Mouse (Mus musculus) left cerebral cortex, postnatal 25 days (tissue): ENCODE measurements around the gene Xcr1. TPM values are rescaled to one million over a fixed set of nuclear protein-coding genes. Genes with fewer than 3 reads are reported as not detected.

ENCODE experiments used
- DNase-seq, 2 experiments: peaks; one replicate each; pipeline ENCODE4 v3.0.0; 2022; ENCODE audit warnings: low spot score in 2 of 2, mixed read lengths in 1 of 2
- intact Hi-C: fragments of 180-260 bp; cut with DNase I; formaldehyde crosslinking; loops from one replicate; pipeline ENCODE4 v1.15.1; 2025
- total RNA-seq, 2 experiments: library from RNA; stranded (reverse); gene quantifications; 2 replicates each; pipeline ENCODE4 v1.2.3; 2021

Gene Xcr1
- total RNA-seq, 2 experiments from 2014 or later = not detected

- intact Hi-C loops = no loop called here
- no peak for DNase-seq
Measured at GRCm38 (mm10) chr9:123815996-123816395, 45.8 kb downstream of the Xcr1 start.

- intact Hi-C loops = no loop called here
Measured at GRCm38 (mm10) chr9:123815444-123815843, 46.4 kb downstream of the Xcr1 start.

GRCm38 (mm10) chr9:123814821-123815220, 47.0 kb downstream of the Xcr1 start:
- intact Hi-C loops = no loop called here

More at GRCm38 (mm10) chr9:123815444-123815843, 46.4 kb downstream of the Xcr1 start:
- no peak for DNase-seq

GRCm38 (mm10) chr9:123814326-123814725, 47.5 kb downstream of the Xcr1 start:
- intact Hi-C loops = no loop called here
- DNase-seq = no peak

More at GRCm38 (mm10) chr9:123814821-123815220, 47.0 kb downstream of the Xcr1 start:
- no peak for DNase-seq

GRCm38 (mm10) chr9:123811831-123812230, 50.0 kb downstream of the Xcr1 start:
- intact Hi-C loops = no loop called here
- DNase-seq = no peak

GRCm38 (mm10) chr9:123808583-123808982, 53.2 kb downstream of the Xcr1 start:
- no peak for DNase-seq
- intact Hi-C loops = no loop called here

- DNase-seq = no peak
- intact Hi-C loops = no loop called here
Measured at GRCm38 (mm10) chr9:123806267-123806666, 55.6 kb downstream of the Xcr1 start, which contains the start of gene Cxcr6. Gene Cxcr6, plus strand, starts transcription at chr9:123806475.

GRCm38 (mm10) chr9:123805241-123805640, 56.6 kb downstream of the Xcr1 start:
- intact Hi-C loops = no loop called here
- no peak for DNase-seq

GRCm38 (mm10) chr9:123802896-123803295, 58.9 kb downstream of the Xcr1 start:
- no peak for DNase-seq
- intact Hi-C loops = no loop called here

- no peak for DNase-seq
- intact Hi-C loops = no loop called here
Measured at GRCm38 (mm10) chr9:123802421-123802820, 59.4 kb downstream of the Xcr1 start.

Other genes with a start within 250 kb of the Xcr1 start
- under 1 TPM; 0.43 to 0.55 TPM for gene Slc6a20b, start 229.5 kb downstream of the Xcr1 start, total RNA-seq
- under 1 TPM; 0.07 to 0.11 TPM for gene Ccr9, start 183.6 kb downstream of the Xcr1 start, total RNA-seq
- gene Slc6a20a, start 183.1 kb downstream of the Xcr1 start, total RNA-seq = 10 to 100 TPM; 15.9 to 21.1 TPM
- gene Lztfl1, start 144.3 kb downstream of the Xcr1 start, total RNA-seq = 10 to 100 TPM; 77.8 to 81.6 TPM
- gene Cxcr6, start 55.6 kb downstream of the Xcr1 start, total RNA-seq = not detected
- gene Fyco1, start 10.1 kb downstream of the Xcr1 start, total RNA-seq = 10 to 100 TPM; 22.0 to 26.8 TPM
- gene Ccr1, start 106.7 kb upstream of the Xcr1 start, total RNA-seq = 1 to 10 TPM in 1 of 2 experiments, under 1 TPM in 1; 0.57 to 1.1 TPM
- not detected for gene Ccr1l1, start 116.4 kb upstream of the Xcr1 start, total RNA-seq
- not detected for gene Ccr3, start 159.9 kb upstream of the Xcr1 start, total RNA-seq
- gene Ccr2, start 239.9 kb upstream of the Xcr1 start, total RNA-seq = under 1 TPM; 0.14 to 0.21 TPM